Mouse (Mus musculus): ENCODE data around the gene Olfr642. TPM values are rescaled to one million over a fixed set of nuclear protein-coding genes. Genes with fewer than 3 reads are reported as not detected.

The Olfr642 gene
- polyA plus RNA-seq, 1 experiment = not detected

- WGBS = 94% methylated on average over 6 of the region's 6 CpGs
- Histone ChIP-seq H3K4me3 (ENCODE audit: insufficient read depth, low read depth, low read length) (no peak overlapping the region), H3K4me1 (ENCODE audit: control insufficient read depth, insufficient read depth, low read length) (no peaks in the 10 kb centered on the region), H3K27ac (ENCODE audit: insufficient read depth, low read depth, low read length) (no peak overlapping the region)
- TF ChIP-seq CTCF (IDR thresholded peaks at IDR 0.05; ENCODE audit: insufficient read depth, low read depth, low read length) (no peak), POLR2A (IDR thresholded peaks at IDR 0.05; ENCODE audit: insufficient read depth, low read depth, low read length) (no peak)
These were observed 30.8 kb downstream of the Olfr642 start for GRCm38 (mm10) chr7:104021651-104022050.

- no peaks in the 10 kb centered on the region for H3K4me1 ChIP-seq (ENCODE audit: control insufficient read depth, insufficient read depth, low read length)
- 88% methylated on average over 1 of the region's 1 CpGs for WGBS
- no peak overlapping the region for H3K27ac ChIP-seq (ENCODE audit: insufficient read depth, low read depth, low read length)
- TF ChIP-seq CTCF (IDR thresholded peaks at IDR 0.05; ENCODE audit: insufficient read depth, low read depth, low read length) (no peak), POLR2A (IDR thresholded peaks at IDR 0.05; ENCODE audit: insufficient read depth, low read depth, low read length) (no peak)
- H3K4me3 ChIP-seq (ENCODE audit: insufficient read depth, low read depth, low read length) = no peak overlapping the region
These were observed 33.5 kb downstream of the Olfr642 start for GRCm38 (mm10) chr7:104018953-104019352.

DNA sequence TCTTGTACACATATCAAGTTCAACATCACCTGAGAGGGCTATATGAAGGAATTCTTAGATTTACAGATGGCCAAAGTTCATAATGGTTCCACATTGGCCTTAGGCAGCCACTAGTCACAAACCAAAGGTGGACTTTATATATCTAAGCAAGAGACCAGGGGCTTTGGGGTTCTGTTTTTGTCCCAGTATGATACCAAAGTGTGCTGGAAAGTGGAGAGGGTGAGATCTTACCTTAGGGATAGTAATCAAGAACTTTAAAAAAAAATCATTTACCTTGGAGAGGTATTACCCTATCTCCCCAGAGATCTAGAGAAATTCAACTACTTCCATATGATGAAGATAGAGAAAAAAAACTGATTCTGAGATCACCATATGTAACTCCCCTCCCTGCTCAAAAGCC is 35.3 kb downstream of the Olfr642 start, which contains the start of gene Olfr639:
TSS of gene Olfr639 (minus strand) at position 101 of the 400 bp plus-strand sequence.
- no peak within 1 kb of the TSS for H3K27ac ChIP-seq (ENCODE audit: insufficient read depth, low read depth, low read length)
- no peaks in the 10 kb centered on the region for H3K4me1 ChIP-seq (ENCODE audit: control insufficient read depth, insufficient read depth, low read length)
- H3K4me3 ChIP-seq (ENCODE audit: insufficient read depth, low read depth, low read length) = no peak within 1 kb of the TSS
- TF ChIP-seq POLR2A (IDR thresholded peaks at IDR 0.05; ENCODE audit: insufficient read depth, low read depth, low read length) (no peak), CTCF (IDR thresholded peaks at IDR 0.05; ENCODE audit: insufficient read depth, low read depth, low read length) (no peak)

- Histone ChIP-seq H3K4me1 (ENCODE audit: control insufficient read depth, insufficient read depth, low read length) (no peaks in the 10 kb centered on the region), H3K4me3 (ENCODE audit: insufficient read depth, low read depth, low read length) (no peak overlapping the region), H3K27ac (ENCODE audit: insufficient read depth, low read depth, low read length) (no peak overlapping the region)
- no peak for TF ChIP-seq CTCF (IDR thresholded peaks at IDR 0.05; ENCODE audit: insufficient read depth, low read depth, low read length)
- no peak for TF ChIP-seq POLR2A (IDR thresholded peaks at IDR 0.05; ENCODE audit: insufficient read depth, low read depth, low read length)
These were observed 53.3 kb downstream of the Olfr642 start for GRCm38 (mm10) chr7:103999124-103999523.

GRCm38 (mm10) chr7:103998446-103998845 is 54.0 kb downstream of the Olfr642 start, which contains the start of gene Olfr638:
TSS of gene Olfr638 (plus strand) at chr7:103998746.
- Histone ChIP-seq H3K27ac (ENCODE audit: insufficient read depth, low read depth, low read length) (no peak within 1 kb of the TSS), H3K4me1 (ENCODE audit: control insufficient read depth, insufficient read depth, low read length) (no peaks in the 10 kb centered on the region), H3K4me3 (ENCODE audit: insufficient read depth, low read depth, low read length) (no peak within 1 kb of the TSS)
- TF ChIP-seq POLR2A (IDR thresholded peaks at IDR 0.05; ENCODE audit: insufficient read depth, low read depth, low read length) (no peak), CTCF (IDR thresholded peaks at IDR 0.05; ENCODE audit: insufficient read depth, low read depth, low read length) (no peak)

Other genes starting within 250 kb of the Olfr642 start
- not detected in 2 replicates for gene Hbb-bt, start 238.7 kb downstream of the Olfr642 start, polyA plus RNA-seq (2012; ENCODE audit: insufficient read depth, insufficient read length, low replicate concordance, missing spikeins)
- gene Hbb-bs, start 224.6 kb downstream of the Olfr642 start, polyA plus RNA-seq (2012; ENCODE audit: insufficient read depth, insufficient read length, low replicate concordance, missing spikeins) = not detected in 2 replicates
- gene Hbb-bh2, start 212.1 kb downstream of the Olfr642 start, polyA plus RNA-seq (2012; ENCODE audit: insufficient read depth, insufficient read length, low replicate concordance, missing spikeins) = not detected in 2 replicates
- gene Hbb-bh1, start 209.5 kb downstream of the Olfr642 start, polyA plus RNA-seq (2012; ENCODE audit: insufficient read depth, insufficient read length, low replicate concordance, missing spikeins) = not detected in 2 replicates
- not detected in 2 replicates for gene Hbb-y, start 199.4 kb downstream of the Olfr642 start, polyA plus RNA-seq (2012; ENCODE audit: insufficient read depth, insufficient read length, low replicate concordance, missing spikeins)
- gene Olfr66, start 166.4 kb downstream of the Olfr642 start, polyA plus RNA-seq (2012; ENCODE audit: insufficient read depth, insufficient read length, low replicate concordance, missing spikeins) = not detected in 2 replicates
- gene Olfr64, start 158.2 kb downstream of the Olfr642 start, polyA plus RNA-seq (2012; ENCODE audit: insufficient read depth, insufficient read length, low replicate concordance, missing spikeins) = not detected in 2 replicates
- not detected in 2 replicates for gene Olfr65, start 149.2 kb downstream of the Olfr642 start, polyA plus RNA-seq (2012; ENCODE audit: insufficient read depth, insufficient read length, low replicate concordance, missing spikeins)
- not detected in 2 replicates for gene Olfr631, start 123.8 kb downstream of the Olfr642 start, polyA plus RNA-seq (2012; ENCODE audit: insufficient read depth, insufficient read length, low replicate concordance, missing spikeins)
- not detected in 2 replicates for gene Olfr632, start 118.3 kb downstream of the Olfr642 start, polyA plus RNA-seq (2012; ENCODE audit: insufficient read depth, insufficient read length, low replicate concordance, missing spikeins)
- gene Olfr633, start 108.2 kb downstream of the Olfr642 start, polyA plus RNA-seq (2012; ENCODE audit: insufficient read depth, insufficient read length, low replicate concordance, missing spikeins) = not detected in 2 replicates
- not detected in 2 replicates for gene Olfr635, start 81.5 kb downstream of the Olfr642 start, polyA plus RNA-seq (2012; ENCODE audit: insufficient read depth, insufficient read length, low replicate concordance, missing spikeins)
- not detected in 2 replicates for gene Olfr638, start 53.9 kb downstream of the Olfr642 start, polyA plus RNA-seq (2012; ENCODE audit: insufficient read depth, insufficient read length, low replicate concordance, missing spikeins)
- gene Olfr639, start 35.4 kb downstream of the Olfr642 start, polyA plus RNA-seq (2012; ENCODE audit: insufficient read depth, insufficient read length, low replicate concordance, missing spikeins) = not detected in 2 replicates
- gene Olfr640, start 27.1 kb downstream of the Olfr642 start, polyA plus RNA-seq (2012; ENCODE audit: insufficient read depth, insufficient read length, low replicate concordance, missing spikeins) = not detected in 2 replicates
- not detected in 2 replicates for gene Olfr641, start 17.2 kb downstream of the Olfr642 start, polyA plus RNA-seq (2012; ENCODE audit: insufficient read depth, insufficient read length, low replicate concordance, missing spikeins)
- not detected in 2 replicates for gene 4930516K23Rik, start 8.8 kb upstream of the Olfr642 start, polyA plus RNA-seq (2012; ENCODE audit: insufficient read depth, insufficient read length, low replicate concordance, missing spikeins)
- gene Olfr644, start 19.2 kb upstream of the Olfr642 start, polyA plus RNA-seq (2012; ENCODE audit: insufficient read depth, insufficient read length, low replicate concordance, missing spikeins) = not detected in 2 replicates
- not detected in 2 replicates for gene Olfr645, start 32.8 kb upstream of the Olfr642 start, polyA plus RNA-seq (2012; ENCODE audit: insufficient read depth, insufficient read length, low replicate concordance, missing spikeins)
- not detected in 2 replicates for gene Olfr646, start 52.2 kb upstream of the Olfr642 start, polyA plus RNA-seq (2012; ENCODE audit: insufficient read depth, insufficient read length, low replicate concordance, missing spikeins)
- gene Ubqln5, start 77.2 kb upstream of the Olfr642 start, polyA plus RNA-seq (2012; ENCODE audit: insufficient read depth, insufficient read length, low replicate concordance, missing spikeins) = not detected in 2 replicates
- not detected in 2 replicates for gene Olfr643, start 84.7 kb upstream of the Olfr642 start, polyA plus RNA-seq (2012; ENCODE audit: insufficient read depth, insufficient read length, low replicate concordance, missing spikeins)
- not detected in 2 replicates for gene Ubqln3, start 90.6 kb upstream of the Olfr642 start, polyA plus RNA-seq (2012; ENCODE audit: insufficient read depth, insufficient read length, low replicate concordance, missing spikeins)
- not detected in 2 replicates for gene Ubqlnl, start 97.9 kb upstream of the Olfr642 start, polyA plus RNA-seq (2012; ENCODE audit: insufficient read depth, insufficient read length, low replicate concordance, missing spikeins)
- not detected in 2 replicates for gene Olfm5, start 112.2 kb upstream of the Olfr642 start, polyA plus RNA-seq (2012; ENCODE audit: insufficient read depth, insufficient read length, low replicate concordance, missing spikeins)
- gene Olfr648, start 130.7 kb upstream of the Olfr642 start, polyA plus RNA-seq (2012; ENCODE audit: insufficient read depth, insufficient read length, low replicate concordance, missing spikeins) = not detected in 2 replicates
- not detected in 2 replicates for gene Olfr649, start 143.3 kb upstream of the Olfr642 start, polyA plus RNA-seq (2012; ENCODE audit: insufficient read depth, insufficient read length, low replicate concordance, missing spikeins)
- gene Trim6, start 166.1 kb upstream of the Olfr642 start, polyA plus RNA-seq (2012; ENCODE audit: insufficient read depth, insufficient read length, low replicate concordance, missing spikeins) = not detected in 2 replicates
- not detected in 2 replicates for gene Trim34a, start 191.8 kb upstream of the Olfr642 start, polyA plus RNA-seq (2012; ENCODE audit: insufficient read depth, insufficient read length, low replicate concordance, missing spikeins)
- not detected in 2 replicates for gene Trim5, start 235.4 kb upstream of the Olfr642 start, polyA plus RNA-seq (2012; ENCODE audit: insufficient read depth, insufficient read length, low replicate concordance, missing spikeins)